Mouse (Mus musculus) lung, embryonic 16.5 days (tissue): ENCODE results near the gene Msl3. TPM values are rescaled to one million over a fixed set of nuclear protein-coding genes. Genes with fewer than 3 reads are reported as not detected.

ENCODE experiments used
- ATAC-seq: fragments of 200-750 bp; cut with Nextera tagmentation; 2 replicates; pipeline ENCODE4 v1.8.0; 2017; ENCODE audit warnings: low read depth, mild to moderate bottlenecking, moderate library complexity
- H3K27ac ChIP-seq: fragments of 300-500 bp; sonication (generic); 2 replicates; pipeline ENCODE4 v1.5.1; 2014; ENCODE audit warnings: mild to moderate bottlenecking, control low read depth, low read length
- H3K27me3 ChIP-seq: fragments of 300-500 bp; sonication (generic); 2 replicates; pipeline ENCODE4 v1.6.1; 2014; ENCODE audit warnings: low read depth, low read length, mixed read lengths; ENCODE audit not compliant: control insufficient read depth, insufficient read depth
- H3K36me3 ChIP-seq: fragments of 300-500 bp; sonication (generic); 2 replicates; pipeline ENCODE4 v1.6.1; 2014; ENCODE audit warnings: low read length; ENCODE audit not compliant: control insufficient read depth, insufficient read depth
- H3K4me1 ChIP-seq: fragments of 300-500 bp; sonication (generic); replicated peaks from 2 replicates; pipeline ENCODE4 v1.6.1; 2014; ENCODE audit warnings: low read length, mixed read lengths; ENCODE audit not compliant: control insufficient read depth, insufficient read depth
- H3K4me2 ChIP-seq: fragments of 300-500 bp; sonication (generic); 2 replicates; pipeline ENCODE4 v1.6.1; 2014; ENCODE audit warnings: low read depth, low read length, control low read depth
- H3K4me3 ChIP-seq: fragments of 300-500 bp; sonication (generic); 2 replicates; pipeline ENCODE4 v1.5.1; 2014; ENCODE audit warnings: mild to moderate bottlenecking, low read length, control low read depth
- H3K9ac ChIP-seq: fragments of 300-500 bp; sonication (generic); 2 replicates; pipeline ENCODE4 v1.6.1; 2014; ENCODE audit warnings: low read length, control low read depth
- H3K9me3 ChIP-seq: fragments of 300-500 bp; sonication (generic); 2 replicates; pipeline ENCODE4 v1.6.1; 2016; ENCODE audit warnings: low read length; ENCODE audit not compliant: control insufficient read depth
- WGBS: fragments of 180-500 bp; shearing (Covaris S2); extraction: QIAGEN DNeasy Blood & Tissue Kit; methylation state at CpG from one replicate; pipeline ENCODE4 v1.1.7; 2014; 5-methylcytosine and 5-hydroxymethylcytosine counted together
- polyA plus RNA-seq: library from polyadenylated mRNA; unstranded; fragments of >200 nt; fragmentation: Nextera tagmentation; extraction: Ambion mirVana; gene quantifications from 2 replicates; pipeline ENCODE4 v1.2.1, GENCODE M21; 2015

The Msl3 gene
- polyA plus RNA-seq, 1 experiment from 2014 or later: 43.7 TPM

- peaks cover 3% of the 10 kb centered on the region; the same call in 1 of the 2 replicates for H3K36me3 ChIP-seq
- no peaks in the 10 kb centered on the region for H3K27me3 ChIP-seq
- no peaks in the 10 kb centered on the region for H3K9me3 ChIP-seq
- H3K4me3 ChIP-seq: no peak overlapping the region
- no peak for ATAC-seq
- 85% methylated on average over 3 of the region's 3 CpGs for WGBS
- no peaks in the 10 kb centered on the region for H3K4me1 ChIP-seq
- no peak overlapping the region for H3K27ac ChIP-seq
- H3K4me2 ChIP-seq: no peak overlapping the region
- no peak overlapping the region for H3K9ac ChIP-seq
These were observed 14.4 kb downstream of the Msl3 start for GRCm38 (mm10) chrX:168659275-168659674.

- Histone ChIP-seq H3K4me2 (no peak overlapping the region), H3K4me1 (no peaks in the 10 kb centered on the region), H3K9me3 (no peaks in the 10 kb centered on the region), H3K4me3 (no peak overlapping the region), H3K36me3 (peaks cover 5% of the 10 kb centered on the region; the same call in 1 of the 2 replicates), H3K9ac (no peak overlapping the region), H3K27ac (no peak overlapping the region), H3K27me3 (no peaks in the 10 kb centered on the region)
- 84% methylated on average over 1 of the region's 1 CpGs for WGBS
- ATAC-seq: no peak
These were observed 15.9 kb downstream of the Msl3 start for GRCm38 (mm10) chrX:168657795-168658194.

- no peak overlapping the region for H3K4me3 ChIP-seq
- H3K9me3 ChIP-seq: no peaks in the 10 kb centered on the region
- no peak overlapping the region for H3K4me2 ChIP-seq
- no peak overlapping the region for H3K27ac ChIP-seq
- H3K27me3 ChIP-seq: no peaks in the 10 kb centered on the region
- H3K36me3 ChIP-seq: peaks cover 7% of the 10 kb centered on the region; the same call in 1 of the 2 replicates
- no peak overlapping the region for H3K9ac ChIP-seq
- ATAC-seq: no peak
- H3K4me1 ChIP-seq: no peaks in the 10 kb centered on the region
- WGBS: 52% methylated on average over 2 of the region's 2 CpGs
These were observed 24.4 kb downstream of the Msl3 start for GRCm38 (mm10) chrX:168649336-168649735.

GRCm38 (mm10) chrX:168647746-168648145 lies 26.0 kb downstream of the Msl3 start:
- no peak overlapping the region for H3K4me2 ChIP-seq
- H3K27me3 ChIP-seq: no peaks in the 10 kb centered on the region
- ATAC-seq: no peak
- H3K4me3 ChIP-seq: no peak overlapping the region
- H3K9me3 ChIP-seq: no peaks in the 10 kb centered on the region
- 63% methylated on average over 3 of the region's 3 CpGs for WGBS
- no peak overlapping the region for H3K27ac ChIP-seq
- H3K9ac ChIP-seq: no peak overlapping the region
- no peaks in the 10 kb centered on the region for H3K4me1 ChIP-seq
- H3K36me3 ChIP-seq: peaks cover 5% of the 10 kb centered on the region; the same call in 1 of the 2 replicates

- Histone ChIP-seq H3K9me3 (no peaks in the 10 kb centered on the region), H3K9ac (no peak overlapping the region), H3K36me3 (no peaks in the 10 kb centered on the region), H3K4me1 (no peaks in the 10 kb centered on the region), H3K4me3 (no peak overlapping the region), H3K27me3 (no peaks in the 10 kb centered on the region; the same call in 1 of the 2 replicates), H3K27ac (no peak overlapping the region), H3K4me2 (no peak overlapping the region)
- WGBS: 80% methylated on average over 1 of the region's 1 CpGs
- no peak for ATAC-seq
These were observed 30.2 kb downstream of the Msl3 start for GRCm38 (mm10) chrX:168643451-168643850.

- Histone ChIP-seq H3K9ac (peak overlapping the region; percentile 61), H3K4me1 (no peaks in the 10 kb centered on the region), H3K4me3 (peak overlapping the region; percentile 52), H3K36me3 (no peaks in the 10 kb centered on the region), H3K27ac (peak overlapping the region; percentile 65), H3K27me3 (no peaks in the 10 kb centered on the region; the same call in 1 of the 2 replicates), H3K9me3 (no peaks in the 10 kb centered on the region), H3K4me2 (peak overlapping the region; percentile 52)
- ATAC-seq: peak; percentile 81
- 22% methylated on average over 11 of the region's 11 CpGs for WGBS
These were observed 33.9 kb downstream of the Msl3 start for GRCm38 (mm10) chrX:168639556-168640356.

Other genes starting within 250 kb of the Msl3 start
- gene Frmpd4, start 96.7 kb downstream of the Msl3 start, polyA plus RNA-seq: 0.03 and 0.06 TPM in 2 replicates
- gene Arhgap6, start 121.2 kb upstream of the Msl3 start, polyA plus RNA-seq: 13.1 and 13.7 TPM in 2 replicates